ENCODE assay signal across 17 mouse cellular contexts in genomic region chr6:134702184-134702583, GRCm38 (mm10).
"Had no signal": no experiment of that assay in that cellular context is flagged by ENCODE, and none has a peak within 500 bp of the region (broad histone marks: within the 10 kb centered on the region; RNA-seq: fewer than 3 reads in every experiment).

No protein-coding gene starts in this region.

- DNase-seq: lung, embryonic 14.5 days; midbrain, embryonic 14.5 days; retina, postnatal 1 day; right cerebral cortex, adult 18-20 months; right cerebral cortex, postnatal 25 days; right cerebral cortex, postnatal 4 days; spleen, adult 18-20 months; thymus, adult 18-20 months; thymus, postnatal 14 days; thymus, postnatal 36 days had no signal

- H3K36me3 ChIP-seq: midbrain, embryonic 10.5 days; midbrain, embryonic 12.5 days had no signal

- H3K4me3 ChIP-seq: midbrain, embryonic 10.5 days; midbrain, embryonic 12.5 days; myocyte; neural tube, embryonic 13.5 days; neural tube, embryonic 15.5 days had no signal

- H3K4me1 ChIP-seq: midbrain, embryonic 10.5 days; neural tube, embryonic 15.5 days had no signal

- ATAC-seq: midbrain, embryonic 16.5 days had no signal

- H3K27me3 ChIP-seq: midbrain, embryonic 12.5 days; neural tube, embryonic 13.5 days; neural tube, embryonic 15.5 days had no signal

- H3K9me3 ChIP-seq: midbrain, embryonic 10.5 days; midbrain, embryonic 12.5 days; neural tube, embryonic 13.5 days; neural tube, embryonic 15.5 days had no signal

- H3K27ac ChIP-seq: liver, embryonic 14.5 days; midbrain, embryonic 10.5 days; midbrain, embryonic 12.5 days; neural tube, embryonic 13.5 days; neural tube, embryonic 15.5 days had no signal

- H3K9ac ChIP-seq: liver, embryonic 14.5 days; lung, embryonic 14.5 days; midbrain, embryonic 12.5 days; neural tube, embryonic 13.5 days; neural tube, embryonic 15.5 days had no signal

- H3K4me2 ChIP-seq: lung, embryonic 14.5 days; midbrain, embryonic 12.5 days; neural tube, embryonic 13.5 days; neural tube, embryonic 15.5 days had no signal
